Mouse (Mus musculus) forebrain, postnatal 0 days (tissue): ENCODE results near the gene Slf2. TPM values are rescaled to one million over a fixed set of nuclear protein-coding genes. Genes with fewer than 3 reads are reported as not detected.
A peak's percentile ranks its signal among the peaks of the same experiment; 100 is the strongest.

ENCODE experiments used
- ATAC-seq: fragments of 200-750 bp; cut with Nextera tagmentation; 2 replicates; pipeline ENCODE4 v1.8.0; 2017; ENCODE audit warnings: mild to moderate bottlenecking, moderate library complexity
- DNase-seq: peaks from one replicate; pipeline ENCODE4 v3.0.0-alpha.2; 2015
- H3K27ac ChIP-seq: fragments of 300-500 bp; sonication (generic); 2 replicates; pipeline ENCODE4 v1.5.1; 2014; ENCODE audit warnings: low read depth, mild to moderate bottlenecking, antibody characterized with exemption, low read length, moderate library complexity, mixed read lengths
- H3K27me3 ChIP-seq: fragments of 300-500 bp; sonication (generic); 2 replicates; pipeline ENCODE4 v1.6.1; 2014; ENCODE audit warnings: mild to moderate bottlenecking, low read length, mixed read lengths; ENCODE audit not compliant: insufficient read depth
- H3K36me3 ChIP-seq: fragments of 300-500 bp; sonication (generic); 2 replicates; pipeline ENCODE4 v1.6.1; 2014; ENCODE audit warnings: mild to moderate bottlenecking, moderate library complexity; ENCODE audit not compliant: insufficient read depth
- H3K4me1 ChIP-seq: fragments of 300-500 bp; sonication (generic); 2 replicates; pipeline ENCODE4 v1.6.1; 2014; ENCODE audit warnings: antibody characterized with exemption; ENCODE audit not compliant: insufficient read depth
- H3K4me2 ChIP-seq: fragments of 300-500 bp; sonication (generic); 2 replicates; pipeline ENCODE4 v1.6.1; 2014; ENCODE audit warnings: low read depth, mild to moderate bottlenecking, moderate library complexity
- H3K4me3 ChIP-seq: fragments of 300-500 bp; sonication (generic); 2 replicates; pipeline ENCODE4 v1.5.1; 2014; ENCODE audit warnings: low read depth, low read length, mixed read lengths
- H3K9ac ChIP-seq: fragments of 300-500 bp; sonication (generic); 2 replicates; pipeline ENCODE4 v1.6.1; 2014; ENCODE audit warnings: mild to moderate bottlenecking
- H3K9me3 ChIP-seq: fragments of 300-500 bp; sonication (generic); 2 replicates; pipeline ENCODE4 v1.6.1; 2016; ENCODE audit warnings: low read length
- CTCF ChIP-seq: sonication (generic); IDR thresholded peaks from 2 replicates; pipeline ENCODE4 v1.5.1; 2016; ENCODE audit warnings: antibody characterized with exemption, control low read depth, low read depth
- WGBS: fragments of 180-500 bp; shearing (Covaris S2); extraction: QIAGEN DNeasy Blood & Tissue Kit; methylation state at CpG from one replicate; pipeline ENCODE4 v1.1.7; 2014; 5-methylcytosine and 5-hydroxymethylcytosine counted together
- polyA plus RNA-seq: library from polyadenylated mRNA; unstranded; fragments of >200 nt; fragmentation: Nextera tagmentation; extraction: Ambion mirVana; gene quantifications from 2 replicates; pipeline ENCODE4 v1.2.1, GENCODE M21; 2015
- total RNA-seq: library from RNA; depleted of rRNA; stranded (reverse); fragments of >200 nt; gene quantifications from 2 replicates; pipeline ENCODE4 v1.2.3, GENCODE M21; 2014

Gene Slf2
- total and polyA plus RNA-seq, 2 experiments from 2014 or later, result 16.1 to 50.0 TPM

DNA sequence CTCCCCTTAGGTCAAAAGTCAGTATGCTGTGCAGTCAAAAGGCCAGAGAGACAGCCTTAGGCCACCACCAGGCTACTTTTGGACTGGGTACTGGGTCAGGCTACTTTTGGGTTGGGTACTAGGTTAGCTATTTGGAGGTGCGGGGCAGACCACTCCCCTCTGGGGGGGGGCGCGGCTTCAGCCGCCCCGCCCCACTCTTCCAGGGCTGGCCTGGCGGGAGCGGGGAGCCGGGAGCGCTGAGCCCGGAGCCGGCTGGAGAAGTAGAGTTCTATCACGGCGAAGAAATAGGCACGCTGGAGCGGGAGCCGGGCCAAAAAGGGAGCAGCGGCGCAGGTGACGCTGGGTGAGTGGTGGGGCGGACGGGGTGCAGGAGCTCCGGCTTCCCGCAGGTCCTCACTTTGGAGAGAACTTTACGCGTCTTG lies 84.0 kb downstream of the Slf2 start:
- no peak for TF ChIP-seq CTCF
- Histone ChIP-seq H3K4me3 (peak overlapping the region; percentile 76), H3K36me3 (peaks cover 18% of the 10 kb centered on the region), H3K9me3 (no peaks in the 10 kb centered on the region), H3K4me2 (peak overlapping the region; percentile 64), H3K9ac (peak overlapping the region; percentile 39), H3K27ac (no peak overlapping the region), H3K4me1 (peaks cover 22% of the 10 kb centered on the region), H3K27me3 (peaks cover 4% of the 10 kb centered on the region; the same call in 1 of the 2 replicates)
- no peak for DNase-seq
- no peak for ATAC-seq
- 2% methylated on average over 25 of the region's 25 CpGs for WGBS

DNA sequence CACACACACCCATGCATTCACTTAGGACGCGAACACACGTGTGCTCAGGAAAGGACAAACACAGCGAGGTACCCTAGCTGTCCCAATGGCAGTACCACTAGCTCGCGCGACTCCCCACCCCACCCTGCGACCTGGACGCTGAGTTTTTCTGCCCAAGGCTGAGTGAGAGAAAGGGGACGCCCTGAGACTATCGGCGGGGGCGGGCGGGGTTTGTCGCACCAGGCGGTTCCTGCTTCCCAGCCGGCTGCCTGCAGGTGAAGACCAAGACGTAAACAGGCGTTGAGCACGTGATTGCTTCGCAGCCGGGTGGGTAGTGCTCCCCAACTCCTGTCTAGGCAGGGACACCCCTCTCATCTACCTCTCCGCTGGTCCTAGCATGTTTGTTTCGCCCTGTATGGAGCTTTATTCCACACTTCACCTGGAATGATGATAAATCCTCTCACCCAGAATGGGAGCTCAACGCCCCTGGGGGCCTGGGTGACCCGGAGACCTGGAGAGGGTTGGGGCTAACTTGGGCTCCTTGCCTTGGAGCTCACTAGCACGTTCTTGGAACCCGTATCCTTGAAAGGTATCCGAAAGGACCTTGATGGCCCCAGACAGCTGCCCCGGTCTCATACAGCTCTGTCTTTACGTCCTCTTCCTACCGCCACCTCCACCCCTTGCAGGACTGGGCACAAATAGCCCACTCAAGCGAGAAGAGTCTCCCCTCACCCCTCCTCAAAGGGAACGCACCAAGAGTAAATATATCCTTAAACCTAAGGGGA lies 84.7 kb downstream of the Slf2 start:
- Histone ChIP-seq H3K9me3 (no peaks in the 10 kb centered on the region), H3K4me1 (peaks cover 22% of the 10 kb centered on the region), H3K36me3 (peaks cover 11% of the 10 kb centered on the region), H3K9ac (peak overlapping the region; percentile 39), H3K4me2 (peak overlapping the region; percentile 64), H3K27me3 (peaks cover 4% of the 10 kb centered on the region; the same call in 1 of the 2 replicates), H3K27ac (peak overlapping the region; percentile 84), H3K4me3 (peak overlapping the region; percentile 76)
- ATAC-seq (peak; percentile 2; the same call in 1 of the 2 replicates), DNase-seq (peak; percentile 18)
- no peak for TF ChIP-seq CTCF
- WGBS, result 3% methylated on average over 34 of the region's 34 CpGs

DNA sequence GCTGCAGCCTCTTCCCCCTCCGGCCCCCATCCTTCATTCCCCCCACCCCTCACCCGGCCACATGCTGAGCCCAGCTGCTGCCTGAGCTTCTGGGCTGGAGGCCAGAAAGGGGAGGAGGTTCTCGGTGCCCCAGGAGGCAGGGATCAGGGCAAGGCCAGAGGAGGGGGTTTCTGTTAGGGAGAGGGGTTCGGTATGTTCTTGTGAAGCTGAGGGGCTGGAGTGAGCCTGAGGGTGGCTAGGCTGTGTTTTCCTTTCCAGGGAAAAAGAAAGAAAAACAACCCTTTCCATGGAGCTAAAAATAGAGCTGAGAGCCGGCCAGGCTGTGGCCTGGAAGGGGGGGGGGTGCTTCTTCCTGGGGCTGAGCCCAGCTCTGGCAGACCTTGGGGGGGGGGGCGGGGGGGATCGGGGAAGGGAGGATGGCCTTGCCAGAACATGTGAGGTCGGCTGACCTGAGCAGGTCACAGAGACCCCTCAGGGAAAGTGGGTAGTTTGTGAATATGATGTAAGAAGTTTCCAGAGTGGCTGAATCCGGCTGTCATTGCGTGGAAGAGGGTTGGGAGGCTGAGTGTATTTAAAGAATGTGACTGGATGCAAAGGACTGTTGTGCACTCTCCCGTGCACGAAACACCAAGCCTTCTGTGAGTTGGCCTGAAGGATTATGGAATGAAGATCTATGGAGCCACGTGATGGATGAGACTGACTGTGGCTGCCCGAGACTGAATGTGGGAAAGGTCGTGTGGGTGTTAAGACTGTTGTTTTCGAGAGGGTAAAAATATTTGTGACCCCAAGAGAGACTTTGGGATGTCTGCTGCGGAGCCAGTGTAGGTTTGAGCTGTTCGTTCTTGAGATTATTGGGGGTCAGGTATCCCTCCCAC lies 85.6 kb downstream of the Slf2 start:
- Histone ChIP-seq H3K36me3 (peaks cover 3% of the 10 kb centered on the region), H3K9ac (peak overlapping the region; percentile 59), H3K27ac (peak overlapping the region; percentile 84), H3K4me3 (peak overlapping the region; percentile 76), H3K27me3 (peaks cover 4% of the 10 kb centered on the region; the same call in 1 of the 2 replicates), H3K9me3 (no peaks in the 10 kb centered on the region), H3K4me2 (peak overlapping the region; percentile 64), H3K4me1 (peaks cover 22% of the 10 kb centered on the region)
- WGBS, result 0% methylated on average over 17 of the region's 18 CpGs
- peak; percentile 48 for ATAC-seq
- DNase-seq, result peak; percentile 75
- no peak for TF ChIP-seq CTCF

DNA sequence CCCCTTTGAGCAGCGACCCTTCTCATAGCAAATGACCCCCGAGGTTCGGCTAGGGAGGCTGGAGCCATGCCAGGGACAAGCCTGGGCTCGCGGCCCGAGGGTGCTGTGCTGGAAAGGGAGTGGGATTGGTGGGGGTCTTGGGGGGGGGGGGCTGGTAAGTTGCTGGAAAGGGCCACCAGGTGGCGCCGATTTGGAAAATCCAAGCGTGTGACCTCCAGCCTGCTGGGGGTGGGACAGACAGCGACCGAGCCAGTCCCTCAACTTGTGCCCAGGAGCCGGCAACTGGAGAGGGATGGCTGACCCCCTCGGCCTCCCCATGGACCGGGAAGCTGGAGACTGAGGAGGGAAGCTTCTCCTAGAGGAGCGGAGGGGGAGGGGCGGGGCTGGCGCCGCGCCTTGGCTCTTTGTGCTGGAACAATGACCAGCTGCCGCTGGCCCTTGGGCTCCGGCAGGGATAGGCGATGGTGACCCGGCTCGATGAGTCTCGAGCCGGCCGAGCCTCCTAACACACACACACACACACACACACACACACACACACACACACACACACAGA lies 86.3 kb downstream of the Slf2 start:
- Histone ChIP-seq H3K4me2 (peak overlapping the region; percentile 64), H3K9me3 (no peaks in the 10 kb centered on the region), H3K4me1 (peaks cover 22% of the 10 kb centered on the region), H3K27ac (peak overlapping the region; percentile 84), H3K27me3 (peaks cover 4% of the 10 kb centered on the region; the same call in 1 of the 2 replicates), H3K4me3 (peak overlapping the region; percentile 76), H3K9ac (peak overlapping the region; percentile 59), H3K36me3 (no peaks in the 10 kb centered on the region; the same call in 1 of the 2 replicates)
- DNase-seq (peak; percentile 87), ATAC-seq (peak; percentile 69)
- peak; percentile 62 for TF ChIP-seq CTCF
- WGBS, result under 1% methylated on average over 26 of the region's 27 CpGs

DNA sequence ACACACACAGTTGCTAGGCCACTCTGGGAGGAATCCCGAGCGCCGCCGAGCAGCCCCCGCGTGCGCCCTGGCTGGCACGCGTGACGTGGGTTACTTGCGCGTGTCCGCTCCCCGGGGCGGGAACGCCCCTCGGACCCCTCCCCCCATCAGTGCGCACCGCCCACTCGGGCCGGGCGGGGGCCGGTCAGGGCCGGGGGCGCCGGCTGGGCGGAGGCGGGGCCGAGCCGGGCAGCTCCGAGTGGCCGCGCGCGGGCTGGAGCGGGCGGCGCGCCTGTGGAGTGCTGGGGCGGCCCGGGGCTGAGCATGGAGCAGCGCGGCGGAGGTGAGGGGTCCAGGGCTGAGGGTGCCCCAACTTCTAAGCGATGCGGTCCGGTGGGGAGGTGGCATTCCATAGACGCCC lies 87.0 kb downstream of the Slf2 start:
- no peaks in the 10 kb centered on the region; the same call in 1 of the 2 replicates for H3K36me3 ChIP-seq
- peak overlapping the region; percentile 76 for H3K4me3 ChIP-seq
- ATAC-seq, result peak; percentile 68
- peak overlapping the region; percentile 84 for H3K27ac ChIP-seq
- H3K4me2 ChIP-seq, result peak overlapping the region; percentile 64
- no peaks in the 10 kb centered on the region for H3K9me3 ChIP-seq
- peaks cover 22% of the 10 kb centered on the region for H3K4me1 ChIP-seq
- DNase-seq, result peak; percentile 84
- TF ChIP-seq CTCF, result no peak
- 4% methylated on average over 47 of the region's 48 CpGs for WGBS
- peak overlapping the region; percentile 59 for H3K9ac ChIP-seq
- peaks cover 4% of the 10 kb centered on the region; the same call in 1 of the 2 replicates for H3K27me3 ChIP-seq

DNA sequence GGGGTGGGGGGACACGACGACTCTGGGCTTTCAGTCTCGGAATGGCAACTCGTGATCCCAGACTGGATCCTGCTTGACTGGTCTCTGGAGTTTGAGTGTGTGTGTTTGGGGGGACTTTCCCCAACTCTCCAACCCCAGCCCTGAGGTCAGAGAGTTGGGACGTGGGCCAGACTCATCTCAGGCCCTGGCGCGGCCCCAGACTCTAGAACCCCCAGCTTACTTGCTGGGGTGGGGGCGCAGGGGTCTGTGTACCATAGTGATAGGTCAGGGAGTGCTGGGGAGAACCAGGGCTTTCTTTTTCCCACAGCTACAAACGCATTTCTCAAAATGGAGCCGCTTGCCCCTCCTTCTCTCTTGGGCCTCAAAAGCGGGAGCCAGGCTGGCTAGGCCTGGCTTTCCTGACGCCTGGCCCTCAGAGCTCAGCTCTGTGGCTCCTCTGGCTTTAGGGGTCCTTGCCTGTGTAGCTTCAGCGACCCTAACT lies 87.4 kb downstream of the Slf2 start:
- peak overlapping the region; percentile 84 for H3K27ac ChIP-seq
- ATAC-seq, result no peak
- no peaks in the 10 kb centered on the region for H3K36me3 ChIP-seq
- peak overlapping the region; percentile 76 for H3K4me3 ChIP-seq
- peak overlapping the region; percentile 59 for H3K9ac ChIP-seq
- 3% methylated on average over 12 of the region's 13 CpGs for WGBS
- peaks cover 22% of the 10 kb centered on the region for H3K4me1 ChIP-seq
- no peak for TF ChIP-seq CTCF
- peak; percentile 35 for DNase-seq
- no peaks in the 10 kb centered on the region for H3K9me3 ChIP-seq
- H3K27me3 ChIP-seq, result peaks cover 4% of the 10 kb centered on the region; the same call in 1 of the 2 replicates
- H3K4me2 ChIP-seq, result peak overlapping the region; percentile 64
